In the genomic region with DNA sequence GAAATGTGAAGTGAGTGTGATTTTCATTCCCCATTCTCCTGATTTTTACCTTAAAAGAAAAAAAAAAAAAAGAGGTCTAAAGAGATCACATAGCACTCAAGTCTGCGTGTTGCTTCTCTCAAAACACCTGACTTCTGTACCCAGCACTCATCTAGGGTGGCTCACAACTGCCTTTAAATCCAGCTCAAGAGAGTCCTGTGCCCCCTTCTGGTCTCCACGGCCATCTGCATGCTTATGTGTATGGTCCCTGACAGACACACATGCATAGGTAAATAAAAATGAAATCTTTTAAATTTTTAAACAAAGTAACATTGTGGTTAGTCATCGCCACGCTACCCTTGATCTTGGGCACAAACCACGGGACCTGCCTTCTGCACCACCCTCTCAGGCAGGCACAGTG, we compare ENCODE assay signal across 10 mouse cellular contexts.
DNase-seq lines count a peak whose midpoint lies in the region; ATAC-seq and TF ChIP-seq lines count a peak whose summit lies in the region.
"Had no signal": no experiment of that assay in that cellular context is flagged by ENCODE, and none has a peak within 500 bp of the region (broad histone marks: within the 10 kb centered on the region; RNA-seq: fewer than 3 reads in every experiment).

No protein-coding gene starts in this region.

- H3K27me3 ChIP-seq in heart, postnatal 0 days (ENCODE audit: control insufficient read depth, insufficient read depth, low read length): no peaks in the 10 kb centered on the region
- H3K27me3 ChIP-seq in heart, embryonic 11.5 days (ENCODE audit: control insufficient read depth, insufficient read depth, low read length): no peaks in the 10 kb centered on the region
- H3K27me3 ChIP-seq in lung, embryonic 14.5 days (ENCODE audit: insufficient read depth, low read length): no peaks in the 10 kb centered on the region
- H3K27me3 ChIP-seq in splenic B cell, adult 2 months (ENCODE audit: control insufficient read depth, insufficient read depth, low read length, poor library complexity, severe bottlenecking): no peaks in the 10 kb centered on the region
- no peaks in the 10 kb centered on the region for H3K27me3 ChIP-seq in thymus, adult 2 months (ENCODE audit: control insufficient read depth, insufficient read depth, low read length)
- H3K27me3 ChIP-seq: limb, embryonic 12.5 days; midbrain, embryonic 12.5 days had no signal

- no peak overlapping the region for H3K27ac ChIP-seq in heart, postnatal 0 days (ENCODE audit: low read depth)
- H3K27ac ChIP-seq in heart, embryonic 11.5 days (ENCODE audit: low read depth, low read length): no peak overlapping the region
- 0 out of 2 replicates have a peak overlapping the region, but pooled peaks have one; percentile 71 for H3K27ac ChIP-seq in lung, embryonic 14.5 days (ENCODE audit: low read depth)
- H3K27ac ChIP-seq in bone marrow, adult 2 months (ENCODE audit: control insufficient read depth, insufficient read depth, low read depth, low read length, poor library complexity): no peak overlapping the region
- H3K27ac ChIP-seq in thymus, adult 2 months (ENCODE audit: control insufficient read depth, insufficient read depth, low read length): no peak overlapping the region
- H3K27ac ChIP-seq: limb, embryonic 12.5 days; midbrain, embryonic 12.5 days had no signal

- peak; percentile 10; the same call in 1 of the 2 replicates for TF ChIP-seq CTCF in heart, postnatal 0 days (IDR thresholded peaks at IDR 0.05; ENCODE audit: low read depth)
- TF ChIP-seq CTCF in lung, embryonic 14.5 days (IDR thresholded peaks at IDR 0.05; ENCODE audit: low read depth): peak; percentile 43
- peak; percentile 43; the same call in 1 of the 2 replicates for TF ChIP-seq CTCF in bone marrow, adult 2 months (IDR thresholded peaks at IDR 0.05; ENCODE audit: control insufficient read depth, insufficient read depth, low read length)
- TF ChIP-seq CTCF in thymus, adult 2 months (IDR thresholded peaks at IDR 0.05; ENCODE audit: borderline replicate concordance, control insufficient read depth, extremely low read depth, insufficient read depth, low read length, poor library complexity): no peak

- no peak overlapping the region for H3K9ac ChIP-seq in heart, postnatal 0 days (replicated peaks; ENCODE audit: low read depth, low read length)
- no peak overlapping the region for H3K9ac ChIP-seq in heart, embryonic 11.5 days (ENCODE audit: low read depth, low read length)
- H3K9ac ChIP-seq in lung, embryonic 14.5 days: no peak overlapping the region
- H3K9ac ChIP-seq: limb, embryonic 12.5 days; midbrain, embryonic 12.5 days had no signal

- H3K4me1 ChIP-seq in heart, postnatal 0 days (ENCODE audit: control insufficient read depth, insufficient read depth): peaks cover 4% of the 10 kb centered on the region; the same call in 1 of the 2 replicates
- H3K4me1 ChIP-seq in heart, embryonic 11.5 days (ENCODE audit: control insufficient read depth, insufficient read depth, low read length): peaks cover 7% of the 10 kb centered on the region; the same call in 1 of the 2 replicates
- peaks cover 27% of the 10 kb centered on the region for H3K4me1 ChIP-seq in lung, embryonic 14.5 days (ENCODE audit: insufficient read depth)
- no peaks in the 10 kb centered on the region for H3K4me1 ChIP-seq in bone marrow, adult 2 months (ENCODE audit: control insufficient read depth, insufficient read depth, low read length)
- no peaks in the 10 kb centered on the region for H3K4me1 ChIP-seq in thymus, adult 2 months (replicated peaks; ENCODE audit: control insufficient read depth, insufficient read depth, low read length)

- no peak for TF ChIP-seq POLR2A in bone marrow, adult 2 months (IDR thresholded peaks at IDR 0.05; ENCODE audit: borderline replicate concordance, control insufficient read depth, low read depth, low read length)
- TF ChIP-seq POLR2A in thymus, adult 2 months (IDR thresholded peaks at IDR 0.05; ENCODE audit: control insufficient read depth, extremely low read depth, insufficient read depth, low read length, poor library complexity): no peak

- TF ChIP-seq EP300 in heart, postnatal 0 days (IDR thresholded peaks at IDR 0.05; ENCODE audit: low read depth): no peak

- H3K4me2 ChIP-seq in heart, postnatal 0 days (ENCODE audit: low read depth, low read length): no peak overlapping the region
- no peak overlapping the region for H3K4me2 ChIP-seq in heart, embryonic 11.5 days
- no peak overlapping the region for H3K4me2 ChIP-seq in lung, embryonic 14.5 days
- H3K4me2 ChIP-seq: limb, embryonic 12.5 days; midbrain, embryonic 12.5 days had no signal

- no peak for DNase-seq in heart, postnatal 0 days (ENCODE audit: low spot score)
- no peak for DNase-seq in lung, embryonic 14.5 days
- DNase-seq in lung, adult 18-20 months: no peak
- DNase-seq in splenic B cell, adult 2 months (ENCODE audit: low read depth, low spot score): peak; percentile 53
- DNase-seq in yolk sac, embryonic 10.5 days (ENCODE audit: low spot score): no peak
- DNase-seq in thymus, adult 2 months: no peak

- H3K4me3 ChIP-seq in heart, postnatal 0 days (ENCODE audit: low read depth, low read length): no peak overlapping the region
- no peak overlapping the region for H3K4me3 ChIP-seq in heart, embryonic 11.5 days (ENCODE audit: low read depth, low read length)
- H3K4me3 ChIP-seq in lung, embryonic 14.5 days (ENCODE audit: low read depth, low read length): no peak overlapping the region
- H3K4me3 ChIP-seq in bone marrow, adult 2 months (replicated peaks; ENCODE audit: control insufficient read depth, low read depth, low read length): no peak overlapping the region
- no peak overlapping the region for H3K4me3 ChIP-seq in thymus, adult 2 months (ENCODE audit: control insufficient read depth, insufficient read depth, low read length)
- H3K4me3 ChIP-seq: limb, embryonic 12.5 days; midbrain, embryonic 12.5 days had no signal

- 91% methylated on average over 5 of the region's 5 CpGs for WGBS in heart, postnatal 0 days
- 81% methylated on average over 5 of the region's 5 CpGs for WGBS in heart, embryonic 11.5 days (ENCODE audit: insufficient replicate concordance)
- WGBS in lung, embryonic 14.5 days: 87% methylated on average over 5 of the region's 5 CpGs
- 63% methylated on average over 5 of the region's 5 CpGs for WGBS in bone marrow, adult 2 months
- WGBS in thymus, adult 2 months: 39% methylated on average over 5 of the region's 5 CpGs

- no peak for ATAC-seq in heart, postnatal 0 days (ENCODE audit: insufficient read depth, low read depth)
- ATAC-seq in heart, embryonic 11.5 days (replicated peaks; ENCODE audit: insufficient number of reproducible peaks, low FRiP score, low TSS enrichment): no peak
- ATAC-seq in lung, embryonic 14.5 days (ENCODE audit: insufficient read depth): no peak

- H3K9me3 ChIP-seq in heart, postnatal 0 days (replicated peaks; ENCODE audit: control insufficient read depth, low read length): no peaks in the 10 kb centered on the region
- no peaks in the 10 kb centered on the region for H3K9me3 ChIP-seq in heart, embryonic 11.5 days (replicated peaks; ENCODE audit: control insufficient read depth, low read length)
- peaks cover 4% of the 10 kb centered on the region; the same call in 1 of the 2 replicates for H3K9me3 ChIP-seq in lung, embryonic 14.5 days (ENCODE audit: low read depth, low read length)
- H3K9me3 ChIP-seq: midbrain, embryonic 12.5 days had no signal

- no peaks in the 10 kb centered on the region for H3K36me3 ChIP-seq in heart, postnatal 0 days (replicated peaks; ENCODE audit: control insufficient read depth, insufficient read depth, low read length)
- no peaks in the 10 kb centered on the region for H3K36me3 ChIP-seq in heart, embryonic 11.5 days (ENCODE audit: control insufficient read depth, insufficient read depth, low read length)
- H3K36me3 ChIP-seq in lung, embryonic 14.5 days (ENCODE audit: insufficient read depth): no peaks in the 10 kb centered on the region
- H3K36me3 ChIP-seq in splenic B cell, adult 2 months (ENCODE audit: control insufficient read depth, insufficient read depth, low read length, poor library complexity, severe bottlenecking): no peaks in the 10 kb centered on the region
- no peaks in the 10 kb centered on the region for H3K36me3 ChIP-seq in thymus, adult 2 months (ENCODE audit: control insufficient read depth, insufficient read depth, low read length)
- H3K36me3 ChIP-seq: limb, embryonic 12.5 days; midbrain, embryonic 12.5 days had no signal
